Mouse (Mus musculus): Measurements from ENCODE around the gene Eps15l1. TPM values are rescaled to one million over a fixed set of nuclear protein-coding genes. Genes with fewer than 3 reads are reported as not detected.

Gene Eps15l1
- total RNA-seq, 2 experiments from 2014 or later, result 23.2 to 23.4 TPM

DNA sequence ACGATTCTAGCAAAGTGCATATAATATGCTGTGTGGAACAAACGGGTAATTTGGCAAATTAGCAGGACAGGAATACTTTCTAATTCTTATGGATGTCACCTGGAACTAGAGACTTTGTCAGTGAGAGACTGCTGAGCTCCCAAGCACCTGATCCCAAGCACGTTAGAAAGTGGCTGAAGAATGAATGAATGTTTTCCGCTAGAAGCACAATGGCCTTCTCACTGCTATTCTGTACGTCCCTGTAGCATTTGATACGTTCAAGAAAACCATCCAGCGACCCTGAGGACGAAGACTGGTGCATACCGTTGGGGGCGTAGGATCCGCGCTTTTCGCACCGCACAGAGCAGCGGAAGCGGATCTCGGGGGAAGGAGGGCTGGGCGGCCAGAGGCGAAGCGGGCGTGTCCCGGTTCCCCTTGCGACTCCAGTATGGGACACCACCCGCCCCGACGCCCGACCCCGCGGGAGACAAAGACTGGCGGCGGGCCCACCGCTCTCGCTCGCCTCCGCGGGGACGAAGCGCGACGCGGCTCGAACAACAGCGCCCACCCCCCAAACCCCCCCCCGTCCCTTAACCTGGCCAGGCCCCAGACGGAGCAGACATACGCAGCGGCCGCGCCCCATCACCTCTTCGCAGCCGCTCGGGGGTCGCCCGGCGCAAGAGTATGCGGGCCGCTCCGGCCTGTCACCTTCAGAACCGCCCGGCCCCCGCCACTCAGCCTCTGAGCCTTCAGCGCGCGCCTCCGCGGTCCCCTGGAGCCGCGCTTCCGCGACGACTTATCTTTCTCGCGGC lies 494 bp downstream of the Eps15l1 start:
- intact Hi-C loops (cut with DNase I; ENCODE audit: low total_unique reads), result no loop called here
- DNase-seq, result peak; percentile 53

DNA sequence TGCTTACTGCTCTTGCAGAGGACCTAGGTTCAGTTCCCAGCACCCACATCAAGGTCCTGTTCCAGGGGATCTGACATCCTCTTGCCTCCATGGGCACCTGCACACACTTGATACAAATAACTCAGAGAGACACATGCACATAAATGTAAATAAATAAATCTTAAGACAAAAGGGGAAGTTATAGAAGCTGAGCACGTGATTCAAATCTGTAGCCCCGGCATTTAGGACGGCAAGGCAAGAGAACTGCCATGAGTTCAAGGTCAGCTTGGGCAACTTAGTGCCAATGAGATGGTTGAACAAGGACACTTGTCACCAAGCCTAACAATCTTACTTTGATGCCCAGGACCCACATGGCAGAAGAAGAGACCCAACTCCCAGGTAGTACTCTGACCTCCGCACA lies 3.2 kb downstream of the Eps15l1 start:
- DNase-seq, result no peak
- intact Hi-C loops (cut with DNase I; ENCODE audit: low total_unique reads), result no loop called here

DNA sequence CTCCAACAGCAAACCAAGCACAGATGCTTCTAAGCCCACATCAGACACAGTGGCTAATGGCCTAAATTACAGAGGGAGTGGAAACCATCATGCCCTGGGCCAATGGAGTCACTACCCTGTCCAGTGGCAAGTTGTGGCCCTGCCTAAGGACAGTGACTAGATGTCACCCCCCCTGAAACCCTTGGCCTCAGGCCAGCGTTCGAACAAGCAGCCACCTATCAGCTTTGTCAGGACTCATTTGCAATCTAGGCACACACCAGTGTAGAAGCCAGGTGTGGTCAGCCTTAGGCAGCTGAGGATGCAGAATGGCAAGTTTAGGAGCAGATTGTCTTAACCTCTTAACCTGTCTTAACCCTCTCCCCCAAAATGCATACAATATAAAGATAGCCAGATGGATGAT lies 6.0 kb downstream of the Eps15l1 start:
- DNase-seq, result no peak
- intact Hi-C loops (cut with DNase I; ENCODE audit: low total_unique reads), result no loop called here

DNA sequence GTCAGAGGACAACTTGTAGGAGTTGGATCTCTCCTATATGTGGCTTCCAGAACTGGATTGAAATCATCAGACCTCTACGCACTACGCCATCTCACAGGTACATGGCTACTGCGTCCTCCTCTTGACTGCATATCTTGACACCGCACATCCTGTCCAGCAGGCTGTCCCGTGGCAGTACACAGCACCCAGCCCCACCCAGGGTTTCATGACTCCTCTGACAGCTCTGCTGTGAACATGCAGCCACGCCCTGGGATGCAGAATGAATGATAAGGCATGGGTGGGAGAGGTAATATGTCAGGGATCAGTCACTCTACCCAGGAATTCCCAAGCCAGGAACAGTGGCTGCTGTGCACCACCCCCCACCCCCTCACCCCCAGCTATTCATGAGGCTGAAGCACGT lies 7.4 kb downstream of the Eps15l1 start:
- intact Hi-C loops (cut with DNase I; ENCODE audit: low total_unique reads), result no loop called here
- DNase-seq, result no peak

DNA sequence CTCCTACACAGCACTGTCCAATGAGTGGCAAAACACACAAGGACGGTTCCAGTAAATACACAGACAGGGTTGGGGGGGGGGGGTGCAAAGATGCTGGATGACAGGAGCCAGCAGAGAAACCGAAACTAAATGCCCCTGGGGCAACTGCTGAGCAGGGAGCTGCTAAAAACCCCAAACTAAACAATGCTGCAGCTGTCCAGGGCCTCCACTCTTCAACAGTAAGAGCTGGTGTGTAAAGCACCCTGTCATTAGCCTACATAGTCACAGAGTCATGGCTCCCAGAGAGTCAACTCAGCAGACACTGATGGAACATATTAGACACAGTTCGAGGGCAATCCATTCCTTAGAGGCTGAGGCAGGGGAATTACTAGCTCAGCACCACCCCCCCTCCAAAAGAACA lies 11.8 kb downstream of the Eps15l1 start:
- no peak for DNase-seq
- intact Hi-C loops (cut with DNase I; ENCODE audit: low total_unique reads), result no loop called here

DNA sequence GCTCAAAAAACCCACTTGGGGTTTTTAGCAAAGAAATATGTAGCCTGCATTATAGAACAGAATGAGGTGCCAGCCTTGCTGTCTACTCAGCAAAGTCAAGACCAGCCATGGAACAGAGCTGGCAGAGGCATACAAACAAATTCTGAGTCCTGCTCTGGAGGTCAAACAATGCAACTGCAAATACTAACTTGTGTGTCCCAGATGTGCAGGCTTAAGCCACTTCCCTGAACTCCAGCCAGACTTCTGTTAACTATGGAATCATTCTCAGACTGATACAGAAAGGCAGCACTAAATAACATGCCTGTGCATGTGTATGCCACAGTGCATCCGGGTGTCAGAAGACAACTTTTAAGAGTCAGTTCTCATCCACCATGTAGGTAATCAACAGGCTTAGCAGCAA lies 13.4 kb downstream of the Eps15l1 start:
- intact Hi-C loops (cut with DNase I; ENCODE audit: low total_unique reads), result no loop called here
- DNase-seq, result no peak

DNA sequence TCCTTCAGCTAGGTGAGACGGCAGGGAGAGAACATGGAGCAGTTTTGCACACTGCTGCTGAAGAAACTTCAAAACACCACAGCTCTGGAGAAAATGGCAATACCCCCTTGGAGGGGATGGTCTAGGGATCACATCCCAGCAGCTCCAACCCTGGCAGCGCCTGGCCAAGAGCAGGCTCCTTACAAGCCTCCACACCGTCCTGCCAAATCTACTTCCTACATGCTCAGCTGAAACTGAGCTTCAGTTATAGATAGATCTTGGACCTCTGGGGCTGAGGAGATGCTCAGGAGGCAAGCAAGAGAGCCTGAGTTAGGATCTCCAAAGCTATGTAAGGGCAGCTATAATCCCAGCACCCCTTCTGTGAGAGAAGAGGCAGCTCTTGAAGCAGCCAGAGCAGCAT lies 18.3 kb downstream of the Eps15l1 start:
- intact Hi-C loops (cut with DNase I; ENCODE audit: low total_unique reads), result no loop called here
- DNase-seq, result peak; percentile 14

DNA sequence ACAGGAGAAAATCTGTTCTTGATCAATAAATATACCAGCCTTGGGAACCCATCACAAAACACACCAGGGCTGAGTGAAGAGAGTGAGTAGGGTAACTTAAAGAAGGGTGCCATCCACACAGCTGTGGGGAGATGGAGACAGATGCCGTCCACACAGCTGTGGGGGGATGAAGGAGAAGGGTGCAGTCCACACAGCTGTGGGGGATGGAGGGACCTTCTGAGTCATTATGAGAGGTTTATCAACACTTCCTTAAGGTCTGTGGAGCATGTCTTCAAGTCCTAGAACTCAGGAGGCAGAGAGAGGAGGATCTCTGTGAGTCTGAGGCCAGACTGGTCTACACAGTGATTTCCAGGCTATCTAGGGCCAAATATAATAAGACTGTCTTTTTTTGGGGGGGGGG lies 19.9 kb downstream of the Eps15l1 start:
- no peak for DNase-seq
- intact Hi-C loops (cut with DNase I; ENCODE audit: low total_unique reads), result no loop called here

DNA sequence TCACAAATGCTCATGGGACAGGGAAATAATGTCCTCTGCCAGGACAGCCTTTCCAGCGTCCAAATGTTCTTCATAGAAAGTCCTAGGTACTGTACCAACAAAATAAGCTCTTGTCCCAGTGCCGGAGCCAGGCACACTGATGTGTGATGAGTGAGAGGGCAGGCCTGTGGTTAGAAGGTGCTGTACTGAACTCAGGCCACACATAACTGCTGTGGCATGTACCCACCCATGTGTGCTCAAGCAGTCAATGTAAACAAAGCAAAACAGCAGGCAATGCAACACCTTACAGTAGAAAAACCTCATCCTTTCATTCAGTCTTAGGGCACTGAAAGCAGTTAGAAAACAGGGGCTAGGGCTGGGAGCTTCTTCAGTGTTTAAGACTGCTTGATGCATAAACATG lies 35.5 kb downstream of the Eps15l1 start:
- intact Hi-C loops (cut with DNase I; ENCODE audit: low total_unique reads), result no loop called here
- DNase-seq, result no peak

DNA sequence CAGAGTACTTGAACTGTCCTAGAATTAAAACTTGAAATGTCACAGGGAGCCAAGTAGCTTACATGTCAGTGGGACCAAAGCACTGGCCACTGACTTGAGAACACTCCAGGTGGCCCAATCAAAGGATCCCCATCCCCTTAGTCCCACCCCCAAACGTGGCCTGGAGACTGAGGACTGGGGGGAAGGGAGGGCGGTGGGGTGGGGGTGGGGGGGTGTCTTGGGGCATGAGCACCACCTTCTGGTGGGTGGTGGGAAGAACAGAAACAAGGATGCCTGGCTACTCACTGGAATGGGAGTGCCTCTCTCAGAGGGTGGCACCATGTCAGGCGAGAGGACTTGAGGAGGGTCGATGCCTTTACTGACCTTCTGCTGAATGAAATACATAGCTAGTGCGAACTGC lies 38.9 kb downstream of the Eps15l1 start:
- no peak for DNase-seq
- intact Hi-C loops (cut with DNase I; ENCODE audit: low total_unique reads), result no loop called here

DNA sequence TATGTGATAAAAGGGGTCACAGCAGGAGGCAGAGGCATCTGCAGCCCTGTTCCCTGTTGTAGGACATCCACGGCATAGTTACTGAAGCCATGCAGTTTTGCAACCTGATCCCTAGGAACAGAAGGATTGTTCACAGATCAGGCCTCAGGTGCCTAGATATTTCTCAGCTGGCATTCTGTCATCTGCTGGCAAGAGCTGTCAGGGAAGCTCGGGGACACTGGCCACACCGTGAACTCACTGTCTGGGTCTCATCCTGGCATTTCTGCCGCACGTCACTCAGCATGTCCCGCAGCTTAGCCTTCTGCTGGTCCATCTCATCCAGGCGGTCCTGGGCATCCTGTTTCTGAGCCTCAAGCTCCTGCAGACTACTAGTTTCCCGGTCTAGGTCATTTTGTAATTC lies 40.6 kb downstream of the Eps15l1 start:
- DNase-seq, result no peak
- intact Hi-C loops (cut with DNase I; ENCODE audit: low total_unique reads), result no loop called here

DNA sequence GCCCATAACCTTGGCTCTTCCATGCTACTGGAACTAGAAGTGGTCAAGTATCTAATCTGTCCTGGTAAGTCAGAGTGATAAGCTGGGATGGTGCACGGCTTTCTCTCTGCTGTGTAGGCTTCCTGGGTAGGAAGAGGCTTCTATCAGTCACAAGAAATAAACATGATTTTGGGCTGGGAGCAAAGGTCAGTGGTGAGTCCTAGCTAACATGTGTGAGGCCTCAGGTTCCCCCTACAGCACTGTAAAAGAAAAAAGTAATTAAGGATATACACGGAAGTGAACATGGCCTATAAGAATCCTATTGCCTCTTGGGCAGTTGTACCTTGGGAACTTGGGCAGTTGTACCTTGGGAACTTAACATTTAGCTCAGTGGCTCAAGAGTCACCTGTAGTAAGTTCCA lies 44.4 kb downstream of the Eps15l1 start:
- DNase-seq, result no peak
- intact Hi-C loops (cut with DNase I; ENCODE audit: low total_unique reads), result no loop called here

DNA sequence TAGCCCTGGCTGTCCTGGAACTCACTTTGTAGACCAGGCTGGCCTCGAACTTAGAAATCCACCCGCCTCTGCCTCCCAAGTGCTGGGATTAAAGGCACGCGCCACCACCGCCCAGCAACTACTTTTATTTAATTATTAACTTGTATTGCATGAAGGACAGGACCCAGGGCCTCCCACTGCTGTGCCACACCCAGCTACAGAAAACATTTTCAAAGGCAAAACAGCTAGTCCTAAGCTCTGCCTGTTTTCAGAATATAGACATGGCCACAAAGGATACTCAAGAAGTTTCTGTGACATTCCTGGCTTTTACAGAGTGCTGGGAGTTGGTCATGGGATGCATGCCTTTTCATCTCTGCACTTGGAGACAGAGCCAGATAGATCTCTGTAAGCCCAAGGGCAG lies 45.0 kb downstream of the Eps15l1 start:
- intact Hi-C loops (cut with DNase I; ENCODE audit: low total_unique reads), result no loop called here
- no peak for DNase-seq

DNA sequence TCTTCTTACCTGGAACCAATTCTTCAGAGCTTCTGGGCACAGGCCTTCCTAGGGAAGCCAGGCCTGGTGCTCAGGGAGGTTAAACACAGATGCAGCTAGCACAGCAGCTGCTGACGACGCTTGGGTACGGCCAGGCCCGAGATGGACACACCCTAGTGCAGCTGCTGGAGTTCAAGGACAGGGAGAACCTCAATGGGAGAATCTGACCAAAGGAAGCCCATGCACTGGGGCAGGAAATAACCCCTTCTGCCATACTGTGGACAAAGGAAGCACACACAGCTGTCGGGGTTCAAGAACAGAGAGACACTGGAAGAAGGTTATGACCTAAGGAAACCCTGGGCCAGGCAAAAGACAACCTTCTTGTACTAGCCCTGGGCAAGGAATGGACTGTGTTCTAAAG lies 46.1 kb downstream of the Eps15l1 start:
- no peak for DNase-seq
- intact Hi-C loops (cut with DNase I; ENCODE audit: low total_unique reads), result no loop called here

DNA sequence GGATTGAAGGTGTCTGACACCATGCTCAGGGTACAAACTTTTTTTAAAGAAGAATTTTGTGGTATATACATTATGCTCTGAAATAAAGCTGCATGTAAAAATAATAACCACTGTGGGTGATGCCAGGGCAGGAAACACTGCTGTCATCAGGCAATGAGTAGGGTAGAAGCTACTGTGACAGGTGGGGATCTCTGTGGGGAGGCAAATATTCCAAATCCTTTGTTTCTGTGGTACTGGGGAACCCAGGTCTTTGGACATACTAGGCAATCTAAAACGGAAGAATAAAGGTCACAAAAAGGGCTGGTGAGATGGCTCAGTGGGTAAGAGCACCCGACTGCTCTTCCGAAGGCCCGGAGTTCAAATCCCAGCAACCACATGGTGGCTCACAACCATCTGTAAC lies 48.9 kb downstream of the Eps15l1 start:
- no peak for DNase-seq
- intact Hi-C loops (cut with DNase I; ENCODE audit: low total_unique reads), result no loop called here

DNA sequence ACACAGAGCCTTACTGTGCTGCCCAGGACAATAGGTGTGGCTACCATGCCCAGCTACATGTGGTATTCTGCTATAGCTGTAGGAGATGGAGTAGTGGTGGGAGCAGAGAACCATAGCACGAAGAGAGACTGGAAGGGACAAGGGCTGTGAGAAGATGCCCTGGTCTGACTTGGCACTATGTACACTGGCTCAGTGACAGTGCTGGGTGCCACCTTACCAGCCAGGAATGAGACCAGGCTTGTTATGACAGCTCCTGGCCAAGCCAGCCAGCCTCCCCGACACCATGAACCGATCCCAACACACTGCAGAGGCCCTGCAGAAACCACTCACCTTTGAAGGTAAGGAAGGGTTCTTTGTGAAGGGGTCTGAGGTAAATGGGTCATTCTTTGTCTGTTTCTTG lies 49.9 kb downstream of the Eps15l1 start:
- intact Hi-C loops (cut with DNase I; ENCODE audit: low total_unique reads), result no loop called here
- DNase-seq, result peak; percentile 28

DNA sequence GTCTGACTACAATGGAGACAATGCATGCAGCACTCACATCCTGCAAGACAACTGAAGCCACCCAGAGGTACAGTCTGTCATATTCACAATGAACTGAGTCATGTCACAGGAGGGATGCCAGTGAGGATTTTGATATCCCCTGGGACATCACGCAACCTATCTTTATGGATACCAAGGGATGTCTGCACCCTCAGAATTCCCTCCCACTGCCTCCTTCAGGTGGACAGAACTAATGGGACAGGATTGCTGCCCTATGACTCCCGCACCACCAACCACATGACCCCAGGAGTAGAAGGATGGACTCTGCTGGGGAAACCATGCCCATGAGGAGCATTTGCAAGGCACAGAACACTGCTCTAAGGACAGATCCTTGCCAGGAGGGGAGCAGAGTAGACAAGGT lies 54.8 kb downstream of the Eps15l1 start:
- intact Hi-C loops (cut with DNase I; ENCODE audit: low total_unique reads), result loop anchor here (5.0 kb wide), 2 partner anchors 94 to 189 kb away; no protein-coding TSS in a partner anchor
- DNase-seq, result no peak

DNA sequence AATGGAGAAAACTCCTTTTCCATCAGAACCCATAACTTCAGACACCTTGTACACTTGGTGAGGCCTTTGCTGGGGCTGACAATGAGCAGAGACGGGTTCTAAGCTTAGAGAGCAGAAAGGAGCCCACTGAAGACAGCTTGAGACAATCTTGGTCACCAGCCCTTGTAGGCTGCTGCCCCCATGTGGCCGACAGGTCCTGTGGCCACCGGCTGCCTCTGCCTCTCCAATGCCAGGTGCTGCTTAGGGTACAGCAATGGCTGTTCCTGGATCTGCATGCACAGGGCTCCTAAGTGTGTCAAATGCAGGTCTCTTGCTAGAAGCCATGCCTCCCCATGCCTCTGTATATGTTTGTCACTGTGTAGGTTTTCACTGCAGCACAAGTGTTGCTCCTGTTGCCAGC lies 55.4 kb downstream of the Eps15l1 start:
- DNase-seq, result peak; percentile 80

DNA sequence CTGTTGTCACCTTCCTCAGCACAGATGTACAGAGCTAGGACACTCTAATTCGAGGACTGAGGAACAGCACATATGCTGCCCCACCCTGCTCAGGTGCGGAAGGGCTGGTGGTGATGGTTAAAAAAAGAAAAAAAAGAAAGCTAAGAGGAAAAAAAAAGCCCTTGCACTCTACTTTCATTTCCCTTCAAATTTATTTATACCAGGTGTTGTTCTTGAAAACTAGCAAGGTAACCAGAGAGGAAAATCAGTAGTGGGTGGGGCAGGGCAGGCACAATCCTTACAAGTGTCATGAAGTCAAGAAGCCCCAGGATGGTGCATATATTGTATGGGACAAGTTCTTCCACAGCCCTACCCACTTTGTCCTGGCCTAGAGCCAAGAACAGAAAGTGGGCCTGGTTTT lies 56.2 kb downstream of the Eps15l1 start:
- intact Hi-C loops (cut with DNase I; ENCODE audit: low total_unique reads), result loop anchor here (5.0 kb wide), 2 partner anchors 93 to 188 kb away; no protein-coding TSS in a partner anchor
- DNase-seq, result no peak

More for the DNA sequence above, 55.4 kb downstream of the Eps15l1 start:
- intact Hi-C loops (cut with DNase I; ENCODE audit: low total_unique reads), result loop anchor here (5.0 kb wide), 2 partner anchors 94 to 189 kb away; no protein-coding TSS in a partner anchor

DNA sequence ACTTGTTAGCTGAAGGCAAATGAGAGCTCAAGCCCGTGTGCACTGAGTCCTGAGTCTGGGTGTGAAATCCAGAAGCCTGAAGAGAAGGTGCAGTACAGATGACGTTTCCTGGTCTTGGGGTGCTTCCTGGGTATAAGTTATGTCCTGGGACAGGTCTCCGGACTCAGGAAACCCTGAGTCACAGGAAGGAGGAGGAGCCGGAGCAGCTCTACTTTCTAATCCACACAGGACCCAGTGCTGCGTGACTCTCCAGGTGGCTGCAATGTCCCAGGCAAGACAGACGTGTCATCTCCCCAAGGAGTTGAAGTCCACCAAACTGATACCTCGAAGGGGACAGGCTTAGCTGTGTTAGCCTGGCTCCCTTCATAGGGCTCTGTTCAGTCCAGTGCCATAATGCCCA lies 57.8 kb downstream of the Eps15l1 start:
- DNase-seq, result no peak
- intact Hi-C loops (cut with DNase I; ENCODE audit: low total_unique reads), result loop anchor here (5.0 kb wide), 1 partner anchor 101 kb away; no protein-coding TSS in a partner anchor

DNA sequence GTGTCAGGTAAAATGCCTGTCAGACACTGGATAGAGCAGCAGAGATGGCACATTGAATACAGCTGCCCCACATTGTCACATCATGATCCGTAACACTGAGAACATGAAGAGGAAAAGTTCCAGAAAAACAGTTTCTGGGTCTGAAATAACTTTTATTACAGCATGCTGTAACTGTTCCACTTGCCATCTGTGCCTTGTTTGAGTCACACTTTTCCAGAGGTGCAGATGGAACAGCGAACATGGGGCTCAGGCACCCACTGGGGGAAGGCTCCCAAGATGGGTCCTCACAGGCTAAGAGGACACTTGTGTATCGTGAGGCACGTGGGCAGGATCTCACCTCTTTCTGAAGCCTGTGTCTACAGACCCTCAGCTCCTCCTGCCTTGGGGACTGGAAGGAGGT lies 58.5 kb downstream of the Eps15l1 start:
- intact Hi-C loops (cut with DNase I; ENCODE audit: low total_unique reads), result loop anchor here (5.0 kb wide), 1 partner anchor 100 kb away; no protein-coding TSS in a partner anchor

More for the DNA sequence above, 58.5 kb downstream of the Eps15l1 start:
- no peak for DNase-seq

All from gastrocnemius, postnatal 14 days (tissue).